Mouse (Mus musculus) heart, adult 18-20 months (tissue): ENCODE data around the gene Rsbn1. TPM values are rescaled to one million over a fixed set of nuclear protein-coding genes. Genes with fewer than 3 reads are reported as not detected.

ENCODE experiments used
- DNase-seq, 2 experiments: peaks; one replicate each; pipeline ENCODE4 v3.0.0; 2021 to 2022; ENCODE audit warnings: mixed read lengths in 1 of 2
- total RNA-seq, 2 experiments: library from RNA; stranded (reverse); gene quantifications; 2 replicates each; pipeline ENCODE4 v1.2.3; 2021

The Rsbn1 gene
- total RNA-seq, 2 experiments from 2014 or later = 6.0 to 7.8 TPM

- no peak for DNase-seq
Observed at GRCm38 (mm10) chr3:103948666-103949065, 34.7 kb downstream of the Rsbn1 start.

- no peak for DNase-seq
Observed at GRCm38 (mm10) chr3:103960622-103961021, 46.7 kb downstream of the Rsbn1 start.

- no peak for DNase-seq
Observed at GRCm38 (mm10) chr3:103967231-103967630, 53.3 kb downstream of the Rsbn1 start.

GRCm38 (mm10) chr3:103967861-103968691 lies 54.2 kb downstream of the Rsbn1 start, which contains the start of gene Phtf1:
TSS of gene Phtf1 (plus strand) at chr3:103968110.
- DNase-seq = peak; percentile 89 to 92

- DNase-seq = peak in 1 of 2 experiments; percentile 45
Observed at GRCm38 (mm10) chr3:103968701-103969100, 54.8 kb downstream of the Rsbn1 start.

GRCm38 (mm10) chr3:103971157-103971556 lies 57.2 kb downstream of the Rsbn1 start:
- no peak for DNase-seq

- no peak for DNase-seq
Observed at GRCm38 (mm10) chr3:103984556-103984955, 70.6 kb downstream of the Rsbn1 start.

- DNase-seq = no peak
Observed at GRCm38 (mm10) chr3:103985194-103985593, 71.3 kb downstream of the Rsbn1 start.

- no peak for DNase-seq
Observed at GRCm38 (mm10) chr3:103987831-103988432, 74.0 kb downstream of the Rsbn1 start.

GRCm38 (mm10) chr3:103989352-103989751 lies 75.4 kb downstream of the Rsbn1 start:
- DNase-seq = no peak

- DNase-seq = no peak
Observed at GRCm38 (mm10) chr3:103991271-103991670, 77.4 kb downstream of the Rsbn1 start.

GRCm38 (mm10) chr3:103998724-103999123 lies 84.8 kb downstream of the Rsbn1 start:
- no peak for DNase-seq

GRCm38 (mm10) chr3:104006896-104007466 lies 93.1 kb downstream of the Rsbn1 start:
- no peak for DNase-seq

GRCm38 (mm10) chr3:104007479-104007878 lies 93.6 kb downstream of the Rsbn1 start:
- DNase-seq = peak; percentile 26 to 31

- no peak for DNase-seq
Observed at GRCm38 (mm10) chr3:104009924-104010662, 96.2 kb downstream of the Rsbn1 start.

GRCm38 (mm10) chr3:104011972-104012371 lies 98.1 kb downstream of the Rsbn1 start:
- no peak for DNase-seq

Other genes starting within 250 kb of the Rsbn1 start
- 1 to 10 TPM; 4.3 to 5.3 TPM for gene Olfml3, start 176.1 kb upstream of the Rsbn1 start, total RNA-seq
- not detected for gene Gm10964, start 174.8 kb upstream of the Rsbn1 start, total RNA-seq
- gene Hipk1, start 122.6 kb upstream of the Rsbn1 start, total RNA-seq = 100 to 1,000 TPM in 1 of 2 experiments, 10 to 100 TPM in 1; 87.7 to 124 TPM
- 10 to 100 TPM in 1 of 2 experiments, 1 to 10 TPM in 1; 7.7 to 10.8 TPM for gene Dclre1b, start 104.7 kb upstream of the Rsbn1 start, total RNA-seq
- 10 to 100 TPM; 15.2 to 16.1 TPM for gene Ap4b1, start 104.6 kb upstream of the Rsbn1 start, total RNA-seq
- gene Gm43064, start 104.5 kb upstream of the Rsbn1 start, total RNA-seq = under 1 TPM in 1 of 2 experiments, not detected in 1; 0.28 TPM
- not detected for gene Bcl2l15, start 81.5 kb upstream of the Rsbn1 start, total RNA-seq
- gene Ptpn22, start 54.3 kb upstream of the Rsbn1 start, total RNA-seq = 1 to 10 TPM; 1.0 to 3.6 TPM
- 1 to 10 TPM; 5.7 to 6.7 TPM for gene Phtf1, start 54.0 kb downstream of the Rsbn1 start, total RNA-seq